ENCODE assay signal across 9 mouse cellular contexts in genomic region chr2:80581043-80581711, GRCm38 (mm10). TPM values are rescaled to one million over a fixed set of nuclear protein-coding genes. Genes with fewer than 3 reads are reported as not detected.
DNase-seq lines count a peak whose midpoint lies in the region; ATAC-seq and TF ChIP-seq lines count a peak whose summit lies in the region.
"Had no signal": no experiment of that assay in that cellular context is flagged by ENCODE, and none has a peak within 500 bp of the region (broad histone marks: within the 10 kb centered on the region; RNA-seq: fewer than 3 reads in every experiment).

Nckap1 (minus strand) TSS chr2:80581380.

- H3K9me3 ChIP-seq in ES-Bruce4 (replicated peaks; ENCODE audit: control insufficient read depth, insufficient read depth, low read length, poor library complexity, severe bottlenecking): no peaks in the 10 kb centered on the region
- no peaks in the 10 kb centered on the region for H3K9me3 ChIP-seq in forebrain, embryonic 14.5 days (replicated peaks; ENCODE audit: control insufficient read depth, low read length)
- H3K9me3 ChIP-seq in liver, embryonic 16.5 days (replicated peaks; ENCODE audit: control insufficient read depth, low read length): no peaks in the 10 kb centered on the region
- no peaks in the 10 kb centered on the region for H3K9me3 ChIP-seq in neural tube, embryonic 15.5 days (replicated peaks)

- intact Hi-C loops in heart, postnatal 10 days (cut with DNase I): loop anchor here (1.0 kb wide), 1 partner anchor 36 kb away; the partner anchor contains the start of genes Dusp19 and Nup35

- TF ChIP-seq EP300 in ES-Bruce4 (IDR thresholded peaks at IDR 0.05; ENCODE audit: insufficient read depth, low read depth, low read length): no peak

- no peaks in the 10 kb centered on the region for H3K36me3 ChIP-seq in ES-Bruce4 (ENCODE audit: control insufficient read depth, insufficient read depth, low read length, poor library complexity, severe bottlenecking)
- no peaks in the 10 kb centered on the region for H3K36me3 ChIP-seq in forebrain, embryonic 14.5 days (ENCODE audit: control insufficient read depth, insufficient read depth, low read length)
- H3K36me3 ChIP-seq in liver, embryonic 16.5 days (ENCODE audit: control insufficient read depth, insufficient read depth): no peaks in the 10 kb centered on the region
- no peaks in the 10 kb centered on the region for H3K36me3 ChIP-seq in neural tube, embryonic 15.5 days

- H3K4me2 ChIP-seq in forebrain, embryonic 14.5 days (ENCODE audit: low read length): peak within 1 kb of the TSS; percentile 78
- H3K4me2 ChIP-seq in liver, embryonic 16.5 days (ENCODE audit: low read depth, low read length): peak within 1 kb of the TSS; percentile 87
- H3K4me2 ChIP-seq in neural tube, embryonic 15.5 days: peak within 1 kb of the TSS; percentile 57

- peak within 1 kb of the TSS; percentile 4; the same call in 1 of the 2 replicates for H3K27ac ChIP-seq in ES-Bruce4 (ENCODE audit: insufficient read depth, low read length)
- peak within 1 kb of the TSS; percentile 97 for H3K27ac ChIP-seq in forebrain, embryonic 14.5 days (ENCODE audit: low read depth, low read length)
- H3K27ac ChIP-seq in liver, embryonic 16.5 days (ENCODE audit: low read length): peak within 1 kb of the TSS; percentile 91
- H3K27ac ChIP-seq in neural tube, embryonic 15.5 days (replicated peaks): peak within 1 kb of the TSS; percentile 98
- H3K27ac ChIP-seq: macrophage had no signal

- peak; percentile 97 for ATAC-seq in forebrain, embryonic 14.5 days
- peak; percentile 92 for ATAC-seq in liver, embryonic 16.5 days (ENCODE audit: low read depth)
- ATAC-seq in neural tube, embryonic 15.5 days (ENCODE audit: low FRiP score): peak; percentile 94

- H3K4me3 ChIP-seq in ES-Bruce4 (ENCODE audit: low read depth, low read length): peak within 1 kb of the TSS; percentile 90
- peak within 1 kb of the TSS; percentile 81 for H3K4me3 ChIP-seq in forebrain, embryonic 14.5 days (ENCODE audit: low read depth, low read length)
- peak within 1 kb of the TSS; percentile 71 for H3K4me3 ChIP-seq in liver, embryonic 16.5 days (ENCODE audit: low read depth, low read length)
- peak within 1 kb of the TSS; percentile 91 for H3K4me3 ChIP-seq in neural tube, embryonic 15.5 days (replicated peaks)

- peak; percentile 8 for TF ChIP-seq CTCF in ES-Bruce4 (IDR thresholded peaks at IDR 0.05; ENCODE audit: low read depth, low read length)

- under 1% methylated on average over 59 of the region's 88 CpGs for WGBS in forebrain, embryonic 14.5 days
- WGBS in large intestine, adult 2 months: under 1% methylated on average over 76 of the region's 88 CpGs
- under 1% methylated on average over 51 of the region's 88 CpGs for WGBS in liver, embryonic 16.5 days (ENCODE audit: insufficient replicate concordance)
- WGBS in neural tube, embryonic 15.5 days: under 1% methylated on average over 59 of the region's 88 CpGs

- no peak for TF ChIP-seq POLR2A in ES-Bruce4 (IDR thresholded peaks at IDR 0.05; ENCODE audit: insufficient read depth, low read length)

- peak; percentile 89 for DNase-seq in cerebellum, adult 11 months
- DNase-seq in forebrain, embryonic 14.5 days (ENCODE audit: low spot score): peak; percentile 89
- peak; percentile 92 to 93 for DNase-seq in heart, postnatal 10 days
- DNase-seq in large intestine, adult 2 months (ENCODE audit: low read depth, low spot score): no peak
- DNase-seq in testis, postnatal 14 days (ENCODE audit: low spot score): peak; percentile 82

- no peaks in the 10 kb centered on the region for H3K4me1 ChIP-seq in ES-Bruce4 (ENCODE audit: control insufficient read depth, insufficient read depth, low read length)
- H3K4me1 ChIP-seq in forebrain, embryonic 14.5 days (ENCODE audit: control insufficient read depth, insufficient read depth, low read length): peaks cover 12% of the 10 kb centered on the region
- H3K4me1 ChIP-seq in liver, embryonic 16.5 days (ENCODE audit: control insufficient read depth, low read depth, low read length): peaks cover 7% of the 10 kb centered on the region
- peaks cover 16% of the 10 kb centered on the region for H3K4me1 ChIP-seq in neural tube, embryonic 15.5 days

- no peaks in the 10 kb centered on the region for H3K27me3 ChIP-seq in ES-Bruce4 (ENCODE audit: control insufficient read depth, insufficient read depth, low read length, poor library complexity, severe bottlenecking)
- no peaks in the 10 kb centered on the region for H3K27me3 ChIP-seq in forebrain, embryonic 14.5 days (replicated peaks; ENCODE audit: control insufficient read depth, insufficient read depth, low read length)
- H3K27me3 ChIP-seq in liver, embryonic 16.5 days (ENCODE audit: control insufficient read depth, insufficient read depth, low read depth, low read length): peaks cover 4% of the 10 kb centered on the region
- H3K27me3 ChIP-seq in neural tube, embryonic 15.5 days (replicated peaks): no peaks in the 10 kb centered on the region

- H3K9ac ChIP-seq in ES-Bruce4 (ENCODE audit: low read depth, poor library complexity, severe bottlenecking): peak within 1 kb of the TSS; percentile 97
- H3K9ac ChIP-seq in forebrain, embryonic 14.5 days (ENCODE audit: low read length): peak within 1 kb of the TSS; percentile 98
- H3K9ac ChIP-seq in liver, embryonic 16.5 days (ENCODE audit: low read depth, low read length): peak within 1 kb of the TSS; percentile 91
- H3K9ac ChIP-seq in neural tube, embryonic 15.5 days (replicated peaks): peak within 1 kb of the TSS; percentile 98

RNA-seq across cellular contexts. Expression of gene Nckap1, which starts in this region (rescaled TPM):
- 151 and 160 TPM in 2 replicates for polyA plus RNA-seq in ES-Bruce4 (2011; ENCODE audit: insufficient read depth, insufficient read length, low read depth, missing spikeins)
- 71.3 and 76.9 TPM in 2 replicates for polyA plus RNA-seq in forebrain, embryonic 14.5 days (2014; fragmentation: Nextera tagmentation; extraction: Ambion mirVana)
- total RNA-seq in heart, postnatal 10 days (2021): 10 to 100 TPM; 94.1 to 94.8 TPM
- 36.9 and 41.8 TPM in 2 replicates for polyA plus RNA-seq in large intestine, adult 2 months (2012; rRNA removed)
- 7.2 and 9.0 TPM in 2 replicates for polyA plus RNA-seq in liver, embryonic 16.5 days (2015; fragmentation: Nextera tagmentation; extraction: Ambion mirVana)
- 86.3 and 97.5 TPM in 2 replicates for polyA plus RNA-seq in neural tube, embryonic 15.5 days (2015; fragmentation: Nextera tagmentation; extraction: Ambion mirVana)

Comparison
In these comparisons a context has a peak if more than half of its experiments do, and no peak if none do; other contexts are left out.
1. H3K27ac ChIP-seq: peak in every context shown above with its lines; median percentile 98 in neural tube, embryonic 15.5 days; 97 in forebrain, embryonic 14.5 days; 91 in liver, embryonic 16.5 days; 4 in ES-Bruce4.